Mouse (Mus musculus) brain, embryonic 14.5 days (tissue): ENCODE data around the gene Ablim1.

ENCODE experiments used
- CTCF ChIP-seq: fragments of 200-500 bp; IDR thresholded peaks from 2 replicates; pipeline ENCODE4 v1.5.1; 2012; ENCODE audit warnings: inconsistent platforms, mild to moderate bottlenecking, moderate library complexity, borderline replicate concordance; ENCODE audit not compliant: insufficient read depth, insufficient read length; ENCODE audit errors: extremely low read depth
- POLR2A ChIP-seq: fragments of 200-500 bp; IDR thresholded peaks from 2 replicates; pipeline ENCODE4 v1.6.1; 2012; ENCODE audit warnings: mild to moderate bottlenecking, inconsistent platforms, borderline replicate concordance; ENCODE audit not compliant: poor library complexity, insufficient read depth, insufficient read length, severe bottlenecking; ENCODE audit errors: extremely low read depth

- TF ChIP-seq POLR2A = no peak
- TF ChIP-seq CTCF = no peak
These were observed 231.6 kb downstream of the Ablim1 start for GRCm38 (mm10) chr19:57083183-57083555.
